Mouse (Mus musculus) testis, adult 2 months (tissue): ENCODE data around the gene Dcaf15.

Experiments used
- CTCF ChIP-seq: fragments of 200-500 bp; IDR thresholded peaks from 2 replicates; pipeline ENCODE4 v1.5.1; 2012; ENCODE audit warnings: low read depth, mild to moderate bottlenecking, inconsistent platforms, low read length, moderate library complexity; ENCODE audit not compliant: control insufficient read depth, insufficient read depth, insufficient replicate concordance
- POLR2A ChIP-seq: fragments of 200-500 bp; IDR thresholded peaks from 2 replicates; pipeline ENCODE4 v1.6.1; 2012; ENCODE audit warnings: low read depth, mild to moderate bottlenecking, inconsistent platforms, low read length, moderate library complexity; ENCODE audit not compliant: control insufficient read depth

DNA sequence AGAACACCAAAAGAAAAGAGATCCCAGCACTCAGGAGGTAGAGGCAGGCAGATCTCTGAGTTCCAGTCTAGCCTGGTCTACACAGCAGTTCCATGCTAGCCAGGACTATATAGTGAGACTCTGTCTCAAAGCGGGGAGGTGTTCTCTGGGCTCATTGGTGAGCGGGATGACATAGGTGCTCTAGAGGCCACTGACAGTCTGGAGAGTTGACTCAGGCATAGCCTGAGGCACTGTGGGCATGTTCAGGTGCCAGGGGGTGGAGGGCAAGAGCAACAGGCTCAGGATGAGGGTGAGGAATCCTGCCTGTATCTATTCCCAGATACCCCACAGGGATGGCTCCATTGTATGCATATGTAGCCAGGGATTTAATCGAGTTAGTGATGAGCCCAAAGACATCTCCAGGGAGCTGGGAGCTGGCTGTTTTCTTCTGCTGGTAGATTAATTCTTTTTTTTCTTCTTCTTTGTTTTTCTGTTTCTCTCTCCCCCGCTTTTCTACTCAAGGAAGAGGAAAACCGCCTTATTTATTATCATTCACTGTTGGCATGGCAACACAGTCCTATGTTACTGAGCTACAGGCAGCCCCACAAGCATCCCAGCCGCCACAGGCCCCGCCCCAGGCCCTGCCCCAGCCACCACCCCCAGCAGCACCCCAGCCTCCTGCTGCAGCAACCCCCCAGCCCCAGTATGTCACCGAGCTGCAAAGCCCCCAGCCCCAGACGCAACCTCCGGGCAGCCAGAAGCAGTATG lies 31.2 kb downstream of the Dcaf15 start:
- TF ChIP-seq POLR2A = no peak
- TF ChIP-seq CTCF = no peak
